Mouse (Mus musculus) thymus, adult 2 months (tissue): ENCODE data around the gene Sytl3. TPM values are rescaled to one million over a fixed set of nuclear protein-coding genes. Genes with fewer than 3 reads are reported as not detected.
A peak's percentile ranks its signal among the peaks of the same experiment; 100 is the strongest.

Source experiments
- DNase-seq: peaks from one replicate; pipeline ENCODE4 v3.0.0; 2021
- H3K27ac ChIP-seq: fragments of 200-500 bp; 2 replicates; pipeline ENCODE4 v1.5.1; 2012; ENCODE audit warnings: low read length, control low read depth; ENCODE audit not compliant: control insufficient read depth, insufficient read depth
- H3K27me3 ChIP-seq: fragments of 200-500 bp; 2 replicates; pipeline ENCODE4 v1.6.1; 2012; ENCODE audit warnings: mild to moderate bottlenecking, low read length, moderate library complexity, mixed read lengths; ENCODE audit not compliant: control insufficient read depth, insufficient read depth
- H3K36me3 ChIP-seq: fragments of 200-500 bp; 2 replicates; pipeline ENCODE4 v1.6.1; 2012; ENCODE audit warnings: mild to moderate bottlenecking, low read length, moderate library complexity; ENCODE audit not compliant: control insufficient read depth, insufficient read depth
- H3K4me1 ChIP-seq: fragments of 200-500 bp; replicated peaks from 2 replicates; pipeline ENCODE4 v1.6.1; 2012; ENCODE audit warnings: low read length; ENCODE audit not compliant: control insufficient read depth, insufficient read depth
- H3K4me3 ChIP-seq: fragments of 200-500 bp; 2 replicates; pipeline ENCODE4 v1.5.1; 2012; ENCODE audit warnings: mild to moderate bottlenecking, low read length, control low read depth, moderate library complexity; ENCODE audit not compliant: control insufficient read depth, insufficient read depth
- CTCF ChIP-seq: fragments of 200-500 bp; IDR thresholded peaks from 2 replicates; pipeline ENCODE4 v1.5.1; 2012; ENCODE audit warnings: mild to moderate bottlenecking, control low read depth, low read length, moderate library complexity, borderline replicate concordance; ENCODE audit not compliant: control insufficient read depth, poor library complexity, insufficient read depth; ENCODE audit errors: extremely low read depth
- POLR2A ChIP-seq: fragments of 200-500 bp; IDR thresholded peaks from 2 replicates; pipeline ENCODE4 v1.6.1; 2012; ENCODE audit warnings: mild to moderate bottlenecking, low read length, control low read depth, moderate library complexity; ENCODE audit not compliant: control insufficient read depth, poor library complexity, insufficient read depth; ENCODE audit errors: extremely low read depth
- WGBS: fragments of 180-500 bp; shearing (Covaris S2); methylation state at CpG from one replicate; pipeline ENCODE4 v1.1.7; 2018; 5-methylcytosine and 5-hydroxymethylcytosine counted together
- polyA plus RNA-seq: library from polyadenylated mRNA; depleted of rRNA; stranded (reverse); fragments of >200 nt; gene quantifications from 2 replicates; pipeline ENCODE4 v1.2.3, GENCODE M21; 2012; rRNA removed

Sytl3 gene
- polyA plus RNA-seq, 1 experiment: 40.1 TPM

- peak overlapping the region; percentile 91 for H3K27ac ChIP-seq
- no peaks in the 10 kb centered on the region for H3K27me3 ChIP-seq
- H3K4me1 ChIP-seq: peaks cover 25% of the 10 kb centered on the region
- WGBS: under 1% methylated on average over 21 of the region's 21 CpGs
- 0 out of 2 replicates have a peak, but pooled peaks have one; percentile 5 for TF ChIP-seq CTCF
- no peak for TF ChIP-seq POLR2A
- peak overlapping the region; percentile 85 for H3K4me3 ChIP-seq
- H3K36me3 ChIP-seq: 0 out of 2 replicates have a peak, but pooled peaks cover 2% of the 10 kb centered on the region
- peak; percentile 58 for DNase-seq
Measured at GRCm38 (mm10) chr17:6782033-6782526, 123.2 kb downstream of the Sytl3 start.

- no peak for TF ChIP-seq CTCF
- TF ChIP-seq POLR2A: peak; percentile 99
- peak; percentile 92 for DNase-seq
- WGBS: under 1% methylated on average over 52 of the region's 52 CpGs
- peak within 1 kb of the TSS; percentile 91 for H3K27ac ChIP-seq
- no peaks in the 10 kb centered on the region for H3K27me3 ChIP-seq
- H3K4me1 ChIP-seq: peaks cover 22% of the 10 kb centered on the region
- peak within 1 kb of the TSS; percentile 85 for H3K4me3 ChIP-seq
- no peaks in the 10 kb centered on the region for H3K36me3 ChIP-seq
Measured at GRCm38 (mm10) chr17:6782611-6783005, 123.7 kb downstream of the Sytl3 start, which contains the start of gene Ezr. Ezr (minus strand) TSS chr17:6782784.

GRCm38 (mm10) chr17:6783006-6783661, 124.2 kb downstream of the Sytl3 start:
- H3K27ac ChIP-seq: peak overlapping the region; percentile 78
- no peaks in the 10 kb centered on the region for H3K27me3 ChIP-seq
- WGBS: under 1% methylated on average over 58 of the region's 58 CpGs
- peaks cover 19% of the 10 kb centered on the region for H3K4me1 ChIP-seq
- DNase-seq: peak; percentile 60
- no peak for TF ChIP-seq POLR2A
- TF ChIP-seq CTCF: no peak
- H3K4me3 ChIP-seq: peak overlapping the region; percentile 85
- H3K36me3 ChIP-seq: no peaks in the 10 kb centered on the region

GRCm38 (mm10) chr17:6783756-6784357, 125.0 kb downstream of the Sytl3 start:
- DNase-seq: no peak
- H3K27ac ChIP-seq: no peak overlapping the region
- TF ChIP-seq CTCF (no peak), POLR2A (no peak)
- 71% methylated on average over 10 of the region's 10 CpGs for WGBS
- H3K4me3 ChIP-seq: peak overlapping the region; percentile 85; the same call in 1 of the 2 replicates
- peaks cover 15% of the 10 kb centered on the region for H3K4me1 ChIP-seq
- no peaks in the 10 kb centered on the region for H3K27me3 ChIP-seq
- H3K36me3 ChIP-seq: no peaks in the 10 kb centered on the region

GRCm38 (mm10) chr17:6787241-6787640, 128.3 kb downstream of the Sytl3 start:
- Histone ChIP-seq H3K27me3 (no peaks in the 10 kb centered on the region), H3K4me3 (no peak overlapping the region), H3K36me3 (no peaks in the 10 kb centered on the region), H3K27ac (no peak overlapping the region), H3K4me1 (peaks cover 3% of the 10 kb centered on the region; the same call in 1 of the 2 replicates)
- no peak for DNase-seq
- TF ChIP-seq CTCF: no peak
- no peak for TF ChIP-seq POLR2A
- WGBS: 87% methylated on average over 4 of the region's 4 CpGs

Other genes starting within 250 kb of the Sytl3 start
- 296 and 470 TPM in 2 replicates for gene Dynlt1b, start 229.0 kb upstream of the Sytl3 start, polyA plus RNA-seq
- 41.1 and 55.0 TPM in 2 replicates for gene Dynlt1c, start 57.4 kb upstream of the Sytl3 start, polyA plus RNA-seq
- 145 and 154 TPM in 2 replicates for gene Dynlt1f, start 3.2 kb upstream of the Sytl3 start, polyA plus RNA-seq
- gene Ezr, start 123.7 kb downstream of the Sytl3 start, polyA plus RNA-seq: 149 and 189 TPM in 2 replicates